Mouse (Mus musculus) megakaryocyte, embryonic 14.5 days (primary cell): ENCODE measurements at regions not wholly inside any gene's neighbourhood (a gene's known extent, or its start where the extent isn't known, plus 50 kb on each side); places are given as distances from the start of the nearest gene placed in this dataset.

Experiments
- FLI1 ChIP-seq: IDR thresholded peaks from 2 replicates; pipeline ENCODE4 v1.6.1; 2012; ENCODE audit warnings: low read length, inconsistent platforms, mixed read lengths
- GATA1 ChIP-seq: IDR thresholded peaks from 3 replicates; pipeline ENCODE4 v1.6.1; 2012; ENCODE audit warnings: mixed read lengths, low read length, inconsistent platforms, borderline replicate concordance

- TF ChIP-seq GATA1 (no peak), FLI1 (no peak)
Measured at GRCm38 (mm10) chr12:109401696-109402095, 50.9 kb upstream of the Dlk1 start.
